ENCODE assay signal across 10 mouse cellular contexts in genomic region chr5:121832376-121833155, GRCm38 (mm10). TPM values are rescaled to one million over a fixed set of nuclear protein-coding genes. Genes with fewer than 3 reads are reported as not detected.
DNase-seq lines count a peak whose midpoint lies in the region; ATAC-seq and TF ChIP-seq lines count a peak whose summit lies in the region.
"Had no signal": no experiment of that assay in that cellular context is flagged by ENCODE, and none has a peak within 500 bp of the region (broad histone marks: within the 10 kb centered on the region; RNA-seq: fewer than 3 reads in every experiment).

No protein-coding gene starts in this region.

- H3K4me1 ChIP-seq in kidney, embryonic 15.5 days, result peaks cover 64% of the 10 kb centered on the region
- peaks cover 59% of the 10 kb centered on the region for H3K4me1 ChIP-seq in neural tube, embryonic 12.5 days
- peaks cover 71% of the 10 kb centered on the region for H3K4me1 ChIP-seq in hindbrain, embryonic 13.5 days (replicated peaks)

- 74% methylated on average over 6 of the region's 6 CpGs for WGBS in kidney, embryonic 15.5 days
- WGBS in neural tube, embryonic 12.5 days, result 80% methylated on average over 6 of the region's 6 CpGs
- 85% methylated on average over 6 of the region's 6 CpGs for WGBS in hindbrain, embryonic 13.5 days

- no peak for DNase-seq in gastrocnemius, adult 2 months
- DNase-seq in gastrocnemius, adult 8-10 months (ENCODE audit: low spot score in 2 of 2), result no peak
- no peak for DNase-seq in kidney, adult 8-10 months
- DNase-seq in neural tube, embryonic 10.5 days (ENCODE audit: extremely low spot score, low spot score), result no peak
- DNase-seq: cerebellum, adult 11 months; gastrocnemius, postnatal 10 days had no signal

- H3K9me3 ChIP-seq in kidney, embryonic 15.5 days (replicated peaks), result no peaks in the 10 kb centered on the region
- no peaks in the 10 kb centered on the region for H3K9me3 ChIP-seq in neural tube, embryonic 12.5 days
- no peaks in the 10 kb centered on the region for H3K9me3 ChIP-seq in hindbrain, embryonic 13.5 days

- H3K27ac ChIP-seq in gastrocnemius, adult 2 months, result peak overlapping the region; percentile 99
- H3K27ac ChIP-seq in kidney, embryonic 15.5 days, result peak overlapping the region; percentile 70; the same call in 1 of the 2 replicates
- no peak overlapping the region for H3K27ac ChIP-seq in neural tube, embryonic 12.5 days
- H3K27ac ChIP-seq in hindbrain, embryonic 13.5 days, result no peak overlapping the region

- TF ChIP-seq CTCF in gastrocnemius, adult 2 months (IDR thresholded peaks at IDR 0.05), result no peak

- 0 out of 2 replicates have a peak overlapping the region, but pooled peaks have one; percentile 27 for H3K9ac ChIP-seq in kidney, embryonic 15.5 days
- no peak overlapping the region for H3K9ac ChIP-seq in neural tube, embryonic 12.5 days
- no peak overlapping the region for H3K9ac ChIP-seq in hindbrain, embryonic 13.5 days

- H3K4me3 ChIP-seq in gastrocnemius, adult 2 months, result peak overlapping the region; percentile 74
- no peak overlapping the region for H3K4me3 ChIP-seq in kidney, embryonic 15.5 days (replicated peaks)
- H3K4me3 ChIP-seq in neural tube, embryonic 12.5 days, result no peak overlapping the region
- peak overlapping the region; percentile 85 for H3K4me3 ChIP-seq in myocyte
- H3K4me3 ChIP-seq in hindbrain, embryonic 13.5 days, result no peak overlapping the region

- H3K4me2 ChIP-seq in kidney, embryonic 15.5 days, result peak overlapping the region; percentile 95
- peak overlapping the region; percentile 95; the same call in 1 of the 2 replicates for H3K4me2 ChIP-seq in neural tube, embryonic 12.5 days (replicated peaks)
- no peak overlapping the region for H3K4me2 ChIP-seq in myocyte (ENCODE audit: low read depth)
- no peak overlapping the region for H3K4me2 ChIP-seq in hindbrain, embryonic 13.5 days

- 0 out of 2 replicates have a peak, but pooled peaks cover 4% of the 10 kb centered on the region for H3K27me3 ChIP-seq in kidney, embryonic 15.5 days
- H3K27me3 ChIP-seq in neural tube, embryonic 12.5 days (replicated peaks), result peaks cover 38% of the 10 kb centered on the region
- H3K27me3 ChIP-seq in myocyte (ENCODE audit: control insufficient read depth, insufficient read depth, insufficient read length), result no peaks in the 10 kb centered on the region
- peaks cover 61% of the 10 kb centered on the region for H3K27me3 ChIP-seq in hindbrain, embryonic 13.5 days

- intact Hi-C loops in gastrocnemius, adult 2 months (cut with DNase I), result no loop called here

- no peak for ATAC-seq in kidney, embryonic 15.5 days (replicated peaks; ENCODE audit: low FRiP score)
- no peak for ATAC-seq in neural tube, embryonic 12.5 days (ENCODE audit: low FRiP score, low read depth)
- ATAC-seq in hindbrain, embryonic 13.5 days (ENCODE audit: low FRiP score), result no peak

- peaks cover 83% of the 10 kb centered on the region for H3K79me2 ChIP-seq in myocyte (ENCODE audit: control insufficient read depth, insufficient read depth)

- no peak overlapping the region for H3ac ChIP-seq in myocyte (ENCODE audit: control insufficient read depth, insufficient read length)

- TF ChIP-seq POLR2A in myocyte (IDR thresholded peaks at IDR 0.05; ENCODE audit: insufficient read length, low read depth), result no peak

- H3K36me3 ChIP-seq in kidney, embryonic 15.5 days, result peaks cover 17% of the 10 kb centered on the region
- no peaks in the 10 kb centered on the region for H3K36me3 ChIP-seq in neural tube, embryonic 12.5 days
- peaks cover 7% of the 10 kb centered on the region for H3K36me3 ChIP-seq in myocyte (ENCODE audit: control insufficient read depth, insufficient read depth)
- no peaks in the 10 kb centered on the region for H3K36me3 ChIP-seq in hindbrain, embryonic 13.5 days

TF ChIP-seq in myocyte, 11 proteins besides CTCF, POLR2A, EP300 and RAD21:
- no peak for TF ChIP-seq TCF12 (IDR thresholded peaks at IDR 0.05; ENCODE audit: insufficient read depth, poor library complexity, severe bottlenecking)
- no peak for TF ChIP-seq REST (IDR thresholded peaks at IDR 0.05; ENCODE audit: insufficient read depth, insufficient read length)
- TF ChIP-seq E2F4 (IDR thresholded peaks at IDR 0.05; ENCODE audit: insufficient read depth), result no peak
- TF ChIP-seq MAX (IDR thresholded peaks at IDR 0.05; ENCODE audit: low read depth), result no peak
- no peak for TF ChIP-seq TCF3 (IDR thresholded peaks at IDR 0.05; ENCODE audit: insufficient read length, low read depth)
- TF ChIP-seq POLR2AphosphoS2 (IDR thresholded peaks at IDR 0.05; ENCODE audit: insufficient read length, low read depth), result no peak
- TF ChIP-seq MYOG (IDR thresholded peaks at IDR 0.05; ENCODE audit: control insufficient read depth in 1 of 3, insufficient read depth in 1 of 3, insufficient read length in 2 of 3, low read depth in 2 of 3), result no peak
- TF ChIP-seq CEBPB (IDR thresholded peaks at IDR 0.05; ENCODE audit: insufficient read depth, poor library complexity, severe bottlenecking), result no peak
- no peak for TF ChIP-seq USF1 (IDR thresholded peaks at IDR 0.05; ENCODE audit: low read depth)
- TF ChIP-seq SRF (IDR thresholded peaks at IDR 0.05; ENCODE audit: control insufficient read depth, insufficient read length, low read depth), result no peak
- TF ChIP-seq MYOD1 (IDR thresholded peaks at IDR 0.05; ENCODE audit: control insufficient read depth in 1 of 3, insufficient read length in 2 of 3, low read depth in 2 of 3), result no peak
TF ChIP-seq in myocyte: peak in this region for 0.

RNA-seq across cellular contexts. Expression of gene Sh2b3, which starts 4.9 kb away (rescaled TPM):
- total RNA-seq in gastrocnemius, adult 2 months (2021), result 10 to 100 TPM; 11.9 to 15.4 TPM
- 10 to 100 TPM; 11.4 to 13.1 (median 12.3) TPM for total RNA-seq in gastrocnemius, adult 8-10 months (2022)
- polyA plus RNA-seq in kidney, embryonic 15.5 days (2015; fragmentation: Nextera tagmentation; extraction: Ambion mirVana), result 18.6 and 19.4 TPM in 2 replicates
- 11.3 and 12.9 TPM in 2 replicates for polyA plus RNA-seq in neural tube, embryonic 12.5 days (2016; fragmentation: Nextera tagmentation; extraction: Ambion mirVana)
- polyA plus RNA-seq in myocyte (2012; fragmentation: generic; extraction: Trizol), result 37.4 TPM
- 6.4 and 6.5 TPM in 2 replicates for polyA plus RNA-seq in hindbrain, embryonic 13.5 days (2015; fragmentation: Nextera tagmentation; extraction: Ambion mirVana)

RNA-seq across cellular contexts. Expression of gene Pheta1, which starts 16.2 kb away (rescaled TPM):
- total RNA-seq in gastrocnemius, adult 2 months (2021), result 1 to 10 TPM; 4.7 to 6.4 TPM
- total RNA-seq in gastrocnemius, adult 8-10 months (2022), result 1 to 10 TPM; 5.0 to 5.7 (median 5.2) TPM
- 27.7 and 29.0 TPM in 2 replicates for polyA plus RNA-seq in kidney, embryonic 15.5 days (2015; fragmentation: Nextera tagmentation; extraction: Ambion mirVana)
- 47.1 and 49.8 TPM in 2 replicates for polyA plus RNA-seq in neural tube, embryonic 12.5 days (2016; fragmentation: Nextera tagmentation; extraction: Ambion mirVana)
- polyA plus RNA-seq in myocyte (2012; fragmentation: generic; extraction: Trizol), result 9.8 TPM
- 45.5 and 47.4 TPM in 2 replicates for polyA plus RNA-seq in hindbrain, embryonic 13.5 days (2015; fragmentation: Nextera tagmentation; extraction: Ambion mirVana)

Comparison
In these comparisons a context has a peak if more than half of its experiments do, and no peak if none do; other contexts are left out.
1. H3K27ac ChIP-seq: peak in gastrocnemius, adult 2 months (single experiment) and kidney, embryonic 15.5 days (single experiment); none in neural tube, embryonic 12.5 days (single experiment) and hindbrain, embryonic 13.5 days (single experiment).
2. H3K4me3 ChIP-seq: peak in gastrocnemius, adult 2 months (single experiment) and myocyte (single experiment); none in kidney, embryonic 15.5 days (single experiment), neural tube, embryonic 12.5 days (single experiment) and hindbrain, embryonic 13.5 days (single experiment).
3. H3K4me2 ChIP-seq: peak in kidney, embryonic 15.5 days (single experiment) and neural tube, embryonic 12.5 days (single experiment); none in myocyte (single experiment) and hindbrain, embryonic 13.5 days (single experiment).